Mouse (Mus musculus) liver, postnatal 0 days (tissue): ENCODE measurements around the gene Pip5k1a. TPM values are rescaled to one million over a fixed set of nuclear protein-coding genes. Genes with fewer than 3 reads are reported as not detected.

Experiments
- ATAC-seq: fragments of 200-750 bp; cut with Nextera tagmentation; 2 replicates; pipeline ENCODE4 v1.8.0; 2017; ENCODE audit warnings: mild to moderate bottlenecking, moderate library complexity
- DNase-seq: peaks from one replicate; pipeline ENCODE4 v3.0.0-alpha.2; 2016
- H3K27ac ChIP-seq: fragments of 300-500 bp; sonication (generic); 2 replicates; pipeline ENCODE4 v1.5.1; 2014; ENCODE audit warnings: antibody characterized with exemption, moderate library complexity, mild to moderate bottlenecking, low read depth
- H3K27me3 ChIP-seq: fragments of 300-500 bp; sonication (generic); 2 replicates; pipeline ENCODE4 v1.6.1; 2014; ENCODE audit warnings: low read length, control low read depth, mixed read lengths; ENCODE audit not compliant: insufficient read depth
- H3K36me3 ChIP-seq: fragments of 300-500 bp; sonication (generic); replicated peaks from 2 replicates; pipeline ENCODE4 v1.6.1; 2014; ENCODE audit warnings: mild to moderate bottlenecking, control low read depth, low read length, moderate library complexity, mixed read lengths; ENCODE audit not compliant: insufficient read depth
- H3K4me1 ChIP-seq: fragments of 300-500 bp; sonication (generic); 2 replicates; pipeline ENCODE4 v1.6.1; 2014; ENCODE audit warnings: antibody characterized with exemption, mild to moderate bottlenecking, control low read depth; ENCODE audit not compliant: insufficient read depth
- H3K4me2 ChIP-seq: fragments of 300-500 bp; sonication (generic); 2 replicates; pipeline ENCODE4 v1.6.1; 2014; ENCODE audit warnings: low read depth, mild to moderate bottlenecking, low read length, moderate library complexity, mixed read lengths
- H3K4me3 ChIP-seq: fragments of 300-500 bp; sonication (generic); 2 replicates; pipeline ENCODE4 v1.5.1; 2014; ENCODE audit warnings: low read depth, low read length
- H3K9ac ChIP-seq: fragments of 300-500 bp; sonication (generic); replicated peaks from 2 replicates; pipeline ENCODE4 v1.6.1; 2014; ENCODE audit warnings: mild to moderate bottlenecking, moderate library complexity
- H3K9me3 ChIP-seq: fragments of 300-500 bp; sonication (generic); 2 replicates; pipeline ENCODE4 v1.6.1; 2016; ENCODE audit warnings: mild to moderate bottlenecking, control low read depth, low read length, mixed read lengths
- CTCF ChIP-seq: sonication (generic); IDR thresholded peaks from 2 replicates; pipeline ENCODE4 v1.5.1; 2016; ENCODE audit warnings: antibody characterized with exemption, low read depth
- EP300 ChIP-seq: IDR thresholded peaks from 2 replicates; pipeline ENCODE4 v1.6.1; 2016; ENCODE audit warnings: antibody characterized with exemption, low read depth, mild to moderate bottlenecking
- WGBS: fragments of 180-500 bp; shearing (Covaris S2); extraction: QIAGEN DNeasy Blood & Tissue Kit; methylation state at CpG from one replicate; pipeline ENCODE4 v1.1.7; 2014; ENCODE audit not compliant: insufficient replicate concordance; 5-methylcytosine and 5-hydroxymethylcytosine counted together
- polyA plus RNA-seq: library from polyadenylated mRNA; unstranded; fragments of >200 nt; fragmentation: Nextera tagmentation; extraction: Ambion mirVana; gene quantifications from 2 replicates; pipeline ENCODE4 v1.2.1, GENCODE M21; 2015

Gene Pip5k1a
- polyA plus RNA-seq: 6.4 and 7.1 TPM in 2 replicates

DNA sequence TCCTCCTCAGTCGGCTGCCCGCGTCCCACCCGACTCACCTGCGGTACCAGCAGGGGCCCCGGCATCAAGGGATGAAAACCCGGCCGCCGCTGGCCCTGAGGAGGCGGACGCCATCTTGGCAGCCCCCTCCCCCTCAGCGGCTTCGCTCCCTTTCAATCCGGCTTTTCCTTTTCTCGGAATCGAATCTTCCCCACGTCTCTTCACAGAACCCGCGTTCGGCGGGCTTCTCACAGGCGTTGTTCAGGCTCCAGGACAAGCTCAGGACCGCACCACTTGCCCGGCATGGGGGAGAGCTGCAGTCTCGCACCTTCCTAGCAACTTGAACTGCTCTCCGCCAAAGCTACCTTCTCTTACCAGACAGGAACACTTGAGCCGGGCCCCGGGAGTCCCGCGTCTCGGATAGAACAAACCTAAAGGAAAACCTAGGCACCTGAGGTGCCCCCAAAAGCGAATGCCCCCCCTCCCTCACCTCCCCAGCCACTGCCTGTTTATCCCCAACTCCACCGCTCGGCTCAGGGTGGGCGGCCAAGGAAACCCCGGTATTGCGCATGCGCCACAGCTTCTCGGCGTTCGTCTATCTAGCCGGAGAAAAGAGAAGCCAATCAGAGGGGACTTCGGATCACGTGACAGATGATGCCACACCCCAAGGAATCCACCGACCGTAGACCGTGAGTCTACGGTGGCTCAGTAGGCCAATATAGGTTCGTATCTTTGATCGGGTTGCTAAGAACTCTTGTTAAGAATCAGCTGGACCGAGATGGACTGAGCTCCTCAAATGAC lies at the start of gene Pip5k1a:
Pip5k1a (minus strand) TSS at position 593 of the 780 bp plus-strand sequence.
- H3K4me3 ChIP-seq: peak within 1 kb of the TSS; percentile 92
- H3K27me3 ChIP-seq: no peaks in the 10 kb centered on the region
- ATAC-seq (peak; percentile 86), DNase-seq (peak; percentile 96)
- no peaks in the 10 kb centered on the region for H3K9me3 ChIP-seq
- H3K9ac ChIP-seq: peak within 1 kb of the TSS; percentile 97
- H3K36me3 ChIP-seq: peaks cover 4% of the 10 kb centered on the region; the same call in 1 of the 2 replicates
- H3K4me2 ChIP-seq: peak within 1 kb of the TSS; percentile 79
- WGBS: under 1% methylated on average over 51 of the region's 51 CpGs
- TF ChIP-seq CTCF: 0 out of 2 replicates have a peak, but pooled peaks have one; percentile 15
- no peak; the same call in 1 of the 2 replicates for TF ChIP-seq EP300
- peaks cover 13% of the 10 kb centered on the region; the same call in 1 of the 2 replicates for H3K4me1 ChIP-seq
- peak within 1 kb of the TSS; percentile 90 for H3K27ac ChIP-seq

DNA sequence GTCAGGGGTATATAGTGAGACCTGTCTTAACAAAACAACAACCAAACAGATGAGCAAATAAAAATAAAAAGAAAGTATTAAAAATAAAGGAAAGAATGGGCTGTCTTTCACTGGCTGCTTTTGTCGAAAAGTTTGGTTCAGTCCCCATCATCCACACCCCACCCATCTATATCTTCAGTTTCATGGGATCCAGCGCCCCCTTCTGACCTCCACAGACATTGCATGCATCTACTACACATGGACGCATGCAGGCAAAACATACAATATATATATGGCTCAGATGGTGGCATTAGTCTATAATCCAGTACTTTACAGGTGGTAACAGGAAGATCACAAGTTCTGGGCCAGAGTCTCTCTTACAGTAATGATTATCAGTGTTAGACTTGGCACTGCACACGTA lies 47.1 kb upstream of the Pip5k1a start:
- Histone ChIP-seq H3K9ac (no peak overlapping the region), H3K27me3 (no peaks in the 10 kb centered on the region), H3K4me3 (no peak overlapping the region), H3K4me1 (no peaks in the 10 kb centered on the region), H3K27ac (no peak overlapping the region), H3K9me3 (no peaks in the 10 kb centered on the region), H3K4me2 (no peak overlapping the region), H3K36me3 (no peaks in the 10 kb centered on the region)
- no peak for TF ChIP-seq EP300
- TF ChIP-seq CTCF: peak; percentile 80
- peak; percentile 73 for DNase-seq
- 36% methylated on average over 4 of the region's 4 CpGs for WGBS
- ATAC-seq: no peak

DNA sequence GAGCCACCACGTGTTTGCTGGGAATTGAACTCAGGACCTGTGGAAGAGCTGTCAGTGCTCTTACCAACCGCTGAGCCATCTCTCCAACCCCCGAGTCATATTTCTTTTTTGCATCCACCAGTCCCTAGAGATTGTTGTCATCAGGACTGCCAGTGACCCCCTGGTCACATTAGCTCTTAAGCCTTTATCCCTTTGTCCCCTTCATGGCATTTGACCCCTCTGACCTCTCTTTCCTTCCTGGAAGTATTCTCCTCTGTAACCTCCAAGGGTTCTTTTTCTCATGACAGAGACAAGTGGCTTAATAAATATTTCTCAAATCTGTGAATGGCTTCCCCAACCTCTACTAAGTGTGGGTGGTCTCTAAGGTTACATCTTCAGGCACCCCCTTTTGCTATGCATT lies 41.2 kb upstream of the Pip5k1a start:
- no peaks in the 10 kb centered on the region for H3K36me3 ChIP-seq
- no peak for TF ChIP-seq EP300
- TF ChIP-seq CTCF: no peak
- no peaks in the 10 kb centered on the region for H3K4me1 ChIP-seq
- no peak for ATAC-seq
- H3K4me3 ChIP-seq: no peak overlapping the region
- no peak for DNase-seq
- H3K27me3 ChIP-seq: no peaks in the 10 kb centered on the region
- H3K9ac ChIP-seq: no peak overlapping the region
- no peaks in the 10 kb centered on the region for H3K9me3 ChIP-seq
- no peak overlapping the region for H3K4me2 ChIP-seq
- WGBS: 58% methylated on average over 3 of the region's 3 CpGs
- H3K27ac ChIP-seq: no peak overlapping the region

GRCm38 (mm10) chr3:95142617-95143011 lies 35.9 kb upstream of the Pip5k1a start:
- DNase-seq: peak; percentile 90
- Histone ChIP-seq H3K27me3 (no peaks in the 10 kb centered on the region), H3K4me2 (peak overlapping the region; percentile 60; the same call in 1 of the 2 replicates), H3K27ac (no peak overlapping the region), H3K4me1 (peaks cover 16% of the 10 kb centered on the region), H3K4me3 (no peak overlapping the region), H3K36me3 (peaks cover 16% of the 10 kb centered on the region; the same call in 1 of the 2 replicates), H3K9me3 (no peaks in the 10 kb centered on the region), H3K9ac (no peak overlapping the region)
- peak; percentile 84 for ATAC-seq
- 10% methylated on average over 5 of the region's 5 CpGs for WGBS
- no peak for TF ChIP-seq EP300
- peak; percentile 98 for TF ChIP-seq CTCF

- H3K9me3 ChIP-seq: no peaks in the 10 kb centered on the region
- peak within 1 kb of the TSS; percentile 86 for H3K27ac ChIP-seq
- WGBS: 48% methylated on average over 10 of the region's 10 CpGs
- peak within 1 kb of the TSS; percentile 54 for H3K9ac ChIP-seq
- no peaks in the 10 kb centered on the region for H3K27me3 ChIP-seq
- H3K4me3 ChIP-seq: peak within 1 kb of the TSS; percentile 45
- ATAC-seq (peak; percentile 68), DNase-seq (peak; percentile 69)
- TF ChIP-seq EP300 (no peak), CTCF (no peak)
- peaks cover 16% of the 10 kb centered on the region; the same call in 1 of the 2 replicates for H3K36me3 ChIP-seq
- peak within 1 kb of the TSS; percentile 60 for H3K4me2 ChIP-seq
- peaks cover 16% of the 10 kb centered on the region for H3K4me1 ChIP-seq
Measured at GRCm38 (mm10) chr3:95141952-95142616, 35.4 kb upstream of the Pip5k1a start, which contains the start of gene Tnfaip8l2. Tnfaip8l2 (minus strand) TSS chr3:95142360.

GRCm38 (mm10) chr3:95141474-95141873 lies 34.7 kb upstream of the Pip5k1a start:
- no peak for ATAC-seq
- WGBS: 44% methylated on average over 9 of the region's 9 CpGs
- H3K4me1 ChIP-seq: peaks cover 21% of the 10 kb centered on the region
- peak overlapping the region; percentile 60 for H3K4me2 ChIP-seq
- H3K36me3 ChIP-seq: peaks cover 16% of the 10 kb centered on the region; the same call in 1 of the 2 replicates
- peak; percentile 50 for DNase-seq
- H3K27me3 ChIP-seq: no peaks in the 10 kb centered on the region
- H3K9ac ChIP-seq: peak overlapping the region; percentile 54
- H3K4me3 ChIP-seq: peak overlapping the region; percentile 45
- peak overlapping the region; percentile 86 for H3K27ac ChIP-seq
- H3K9me3 ChIP-seq: no peaks in the 10 kb centered on the region
- no peak for TF ChIP-seq EP300
- TF ChIP-seq CTCF: no peak
